24 mouse cellular contexts compared by ENCODE assay signal in genomic region chrX:10516925-10517324, GRCm38 (mm10). TPM values are rescaled to one million over a fixed set of nuclear protein-coding genes. Genes with fewer than 3 reads are reported as not detected.
DNase-seq lines count a peak whose midpoint lies in the region; ATAC-seq and TF ChIP-seq lines count a peak whose summit lies in the region.
"Had no signal": no experiment of that assay in that cellular context is flagged by ENCODE, and none has a peak within 500 bp of the region (broad histone marks: within the 10 kb centered on the region; RNA-seq: fewer than 3 reads in every experiment).

No protein-coding gene starts in this region.

- no peaks in the 10 kb centered on the region for H3K36me3 ChIP-seq in kidney, embryonic 15.5 days
- H3K36me3 ChIP-seq in intestine, postnatal 0 days (ENCODE audit: control insufficient read depth, insufficient read depth), result no peaks in the 10 kb centered on the region
- H3K36me3 ChIP-seq: embryonic facial prominence, embryonic 12.5 days; embryonic facial prominence, embryonic 15.5 days; forebrain, embryonic 12.5 days; heart, embryonic 12.5 days; heart, embryonic 15.5 days; hindbrain, embryonic 10.5 days; hindbrain, embryonic 13.5 days had no signal

- DNase-seq in kidney, postnatal 10 days, result no peak
- DNase-seq in retina, postnatal 1 day, result peak; percentile 14
- DNase-seq in retina, embryonic 14.5 days (ENCODE audit: low spot score), result no peak
- no peak for DNase-seq in cerebellum, adult 11 months
- DNase-seq: adrenal gland, adult 2 months; adrenal gland, postnatal 14 days; cerebellum, adult 11-12 months; cerebellum, adult 8-10 months; cerebellum, postnatal 14 days; gastrocnemius, postnatal 14 days; heart, adult 18-20 months; heart, postnatal 10 days; heart, postnatal 36 days had no signal

- no peak overlapping the region for H3K9ac ChIP-seq in kidney, embryonic 15.5 days
- H3K9ac ChIP-seq in intestine, postnatal 0 days (ENCODE audit: low read depth, low read length), result no peak overlapping the region
- H3K9ac ChIP-seq: embryonic facial prominence, embryonic 12.5 days; embryonic facial prominence, embryonic 15.5 days; forebrain, embryonic 12.5 days; heart, embryonic 12.5 days; heart, embryonic 15.5 days; hindbrain, embryonic 13.5 days had no signal

- no peak for TF ChIP-seq CTCF in intestine, postnatal 0 days (IDR thresholded peaks at IDR 0.05; ENCODE audit: low read depth)

- no peak overlapping the region for H3K4me2 ChIP-seq in kidney, embryonic 15.5 days
- H3K4me2 ChIP-seq in intestine, postnatal 0 days (replicated peaks; ENCODE audit: low read depth), result no peak overlapping the region
- H3K4me2 ChIP-seq: embryonic facial prominence, embryonic 12.5 days; embryonic facial prominence, embryonic 15.5 days; forebrain, embryonic 12.5 days; heart, embryonic 12.5 days; heart, embryonic 15.5 days; hindbrain, embryonic 13.5 days had no signal

- H3K9me3 ChIP-seq in kidney, embryonic 15.5 days (replicated peaks), result no peaks in the 10 kb centered on the region
- no peaks in the 10 kb centered on the region for H3K9me3 ChIP-seq in intestine, postnatal 0 days (ENCODE audit: control insufficient read depth)
- H3K9me3 ChIP-seq: embryonic facial prominence, embryonic 12.5 days; embryonic facial prominence, embryonic 15.5 days; forebrain, embryonic 12.5 days; heart, embryonic 12.5 days; heart, embryonic 15.5 days; hindbrain, embryonic 10.5 days; hindbrain, embryonic 13.5 days had no signal

- whole genome bisulfite sequencing in kidney, embryonic 15.5 days, result 52% methylated on average over 6 of the region's 6 CpGs
- WGBS in intestine, postnatal 0 days, result 58% methylated on average over 6 of the region's 6 CpGs

- no peak overlapping the region for H3K4me3 ChIP-seq in kidney, embryonic 15.5 days (replicated peaks)
- H3K4me3 ChIP-seq in intestine, postnatal 0 days (ENCODE audit: low read depth, low read length), result no peak overlapping the region
- H3K4me3 ChIP-seq: embryonic facial prominence, embryonic 12.5 days; embryonic facial prominence, embryonic 15.5 days; forebrain, embryonic 12.5 days; heart, embryonic 12.5 days; heart, embryonic 15.5 days; hindbrain, embryonic 10.5 days; hindbrain, embryonic 13.5 days had no signal

- H3K4me1 ChIP-seq in kidney, embryonic 15.5 days, result peaks cover 10% of the 10 kb centered on the region
- H3K4me1 ChIP-seq in intestine, postnatal 0 days (replicated peaks; ENCODE audit: control insufficient read depth, insufficient read depth, low read length), result no peaks in the 10 kb centered on the region
- H3K4me1 ChIP-seq: embryonic facial prominence, embryonic 12.5 days; embryonic facial prominence, embryonic 15.5 days; forebrain, embryonic 12.5 days had no signal

- peak; percentile 60 for ATAC-seq in kidney, embryonic 15.5 days (replicated peaks; ENCODE audit: low FRiP score)
- peak; percentile 33; the same call in 1 of the 2 replicates for ATAC-seq in intestine, postnatal 0 days
- ATAC-seq: CD4-positive, CD25-positive, alpha-beta regulatory T cell, adult 4 months; hindbrain, embryonic 16.5 days had no signal

- no peaks in the 10 kb centered on the region for H3K27me3 ChIP-seq in kidney, embryonic 15.5 days
- no peaks in the 10 kb centered on the region for H3K27me3 ChIP-seq in intestine, postnatal 0 days (replicated peaks; ENCODE audit: control insufficient read depth, insufficient read depth, low read length)
- H3K27me3 ChIP-seq: embryonic facial prominence, embryonic 12.5 days; embryonic facial prominence, embryonic 15.5 days; forebrain, embryonic 12.5 days; heart, embryonic 12.5 days; heart, embryonic 15.5 days; hindbrain, embryonic 13.5 days had no signal

- H3K27ac ChIP-seq in kidney, embryonic 15.5 days, result no peak overlapping the region
- H3K27ac ChIP-seq in intestine, postnatal 0 days (ENCODE audit: low read depth, low read length), result no peak overlapping the region
- H3K27ac ChIP-seq: embryonic facial prominence, embryonic 12.5 days; embryonic facial prominence, embryonic 15.5 days; forebrain, embryonic 12.5 days; heart, embryonic 15.5 days; hindbrain, embryonic 10.5 days; hindbrain, embryonic 13.5 days had no signal

RNA-seq across cellular contexts. Expression of gene Tspan7, which starts 32.0 kb away (rescaled TPM):
- 102 and 105 TPM in 2 replicates for polyA plus RNA-seq in kidney, embryonic 15.5 days (2015; fragmentation: Nextera tagmentation; extraction: Ambion mirVana)
- 120 and 125 TPM in 2 replicates for polyA plus RNA-seq in intestine, postnatal 0 days (2015; fragmentation: Nextera tagmentation; extraction: Ambion mirVana)
- polyA plus RNA-seq: CD4-positive, CD25-positive, alpha-beta regulatory T cell, adult 4 months had no signal
